Mouse (Mus musculus): ENCODE results near the gene Rhox12.

The Rhox12 gene

DNA sequence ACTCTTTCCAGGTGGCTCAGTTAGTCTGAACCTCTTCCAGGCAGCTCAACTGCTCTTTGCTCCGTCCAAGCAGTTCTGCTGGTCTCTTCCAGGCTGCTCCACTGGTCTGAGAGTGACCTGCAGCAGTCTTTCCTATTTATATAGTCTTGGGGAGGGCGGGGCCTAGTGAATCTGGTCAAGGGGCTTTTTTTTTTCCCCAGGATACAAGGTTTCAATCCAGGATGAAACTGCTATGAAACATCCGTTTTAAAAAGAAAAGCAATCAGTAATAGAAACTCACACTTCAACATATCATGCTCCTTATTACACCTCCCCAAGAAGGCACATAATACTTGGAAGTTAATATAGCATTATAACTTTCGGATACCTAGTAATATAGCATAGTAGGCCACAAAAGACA lies at the start of gene Rhox12:
TSS of gene Rhox12 (minus strand) at position 101 of the 400 bp plus-strand sequence.
- DNase-seq (ENCODE audit: low spot score), result no peak

DNA sequence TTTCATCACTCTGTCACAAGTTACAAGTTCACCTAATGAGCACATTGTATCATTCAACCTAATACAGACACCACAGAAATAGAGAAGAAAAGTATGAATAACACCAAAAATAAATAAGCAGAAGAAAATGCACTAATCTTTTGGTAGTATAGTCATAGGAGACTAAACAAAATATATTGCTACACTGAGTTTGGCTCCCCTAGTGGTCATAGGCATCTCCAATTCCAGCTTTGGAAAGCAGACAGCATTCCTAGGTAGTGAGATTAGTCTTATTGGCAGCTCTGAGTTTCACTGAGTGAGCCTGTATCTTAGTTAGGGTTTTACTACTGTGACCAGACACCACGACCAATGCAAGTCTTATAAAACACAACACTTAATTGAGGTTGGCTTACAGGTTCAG lies 48.4 kb upstream of the Rhox12 start:
- DNase-seq (ENCODE audit: low spot score), result peak; percentile 5

- DNase-seq (ENCODE audit: low spot score), result no peak
These were observed 10.8 kb upstream of the Rhox12 start for GRCm38 (mm10) chrX:38121478-38121877.

DNA sequence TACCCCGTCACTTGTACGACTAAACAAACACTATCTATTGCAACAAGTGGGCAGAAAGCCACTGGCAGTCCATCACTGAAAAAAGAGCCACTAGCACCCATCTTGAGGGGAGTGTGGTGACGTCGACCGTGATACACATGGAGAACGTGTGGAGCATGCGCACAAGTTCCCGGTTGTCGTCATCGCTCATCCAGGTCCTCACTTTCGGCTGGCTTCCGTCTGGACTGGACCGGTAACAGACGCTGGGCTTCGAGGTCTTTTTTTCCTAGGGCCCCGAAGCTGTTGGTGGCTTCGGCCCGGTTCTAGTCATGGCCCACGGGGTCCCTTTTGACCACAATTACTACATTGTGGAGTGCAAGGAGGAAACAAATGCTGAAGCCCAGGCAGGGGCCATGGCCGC lies 10.3 kb upstream of the Rhox12 start, which contains the start of gene Rhox13:
TSS of gene Rhox13 (plus strand) at position 238 of the 400 bp plus-strand sequence.
- DNase-seq (ENCODE audit: low spot score), result no peak

GRCm38 (mm10) chrX:38085041-38085440 lies 25.7 kb downstream of the Rhox12 start, which contains the start of gene Rhox11:
Gene Rhox11 (minus strand): TSS chrX:38085141.
- DNase-seq (ENCODE audit: low spot score), result no peak

DNA sequence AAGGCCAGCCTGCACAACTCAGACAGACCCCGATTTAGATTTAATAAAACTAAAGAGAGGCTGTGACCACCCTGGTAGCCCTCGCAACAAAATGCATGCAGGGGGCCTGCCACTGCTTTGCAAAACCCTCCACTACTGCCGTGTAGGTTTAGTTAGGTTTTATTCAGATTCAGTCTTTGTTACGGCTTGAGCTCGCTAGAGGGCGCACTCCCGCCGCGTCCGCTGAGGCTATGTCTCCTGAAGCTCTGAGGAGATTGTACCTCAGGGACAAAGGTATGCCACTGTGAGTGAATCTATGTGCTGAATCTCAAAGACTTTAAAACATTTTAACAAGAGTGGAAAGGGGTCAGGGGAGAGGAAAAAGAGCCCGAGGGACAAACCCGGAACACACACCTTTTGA lies 26.5 kb downstream of the Rhox12 start:
- peak; percentile 3 for DNase-seq (ENCODE audit: low spot score)

DNA sequence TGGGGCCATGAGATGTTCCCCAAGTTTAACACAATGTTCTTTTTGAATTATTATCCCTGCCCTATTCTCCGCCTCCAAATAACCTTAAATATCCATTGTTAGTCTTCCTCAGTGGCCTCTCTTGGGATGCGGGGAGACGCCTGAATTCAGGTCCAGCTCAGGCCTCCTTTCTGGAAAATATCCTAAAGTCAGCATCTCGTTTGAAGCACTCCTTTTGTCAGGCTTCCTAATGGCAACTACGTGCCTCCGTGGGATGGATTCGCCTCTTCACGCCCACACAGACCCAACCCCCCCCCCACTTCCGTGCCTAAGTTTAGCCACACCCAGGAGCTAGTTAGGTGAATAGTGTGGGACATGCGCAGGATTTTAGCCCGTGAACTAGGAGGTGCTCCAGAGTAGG lies 44.5 kb downstream of the Rhox12 start, which contains the start of gene Rhox10:
TSS of gene Rhox10 (plus strand) at position 301 of the 400 bp plus-strand sequence.
- DNase-seq (ENCODE audit: low spot score), result no peak

GRCm38 (mm10) chrX:38061544-38061943 lies 49.2 kb downstream of the Rhox12 start:
- peak; percentile 49 for DNase-seq (ENCODE audit: low spot score)

Measured in adipocyte (in vitro differentiated cells).